Mouse (Mus musculus): Measurements from ENCODE around the gene Rab15. TPM values are rescaled to one million over a fixed set of nuclear protein-coding genes. Genes with fewer than 3 reads are reported as not detected.
A peak's percentile ranks its signal among the peaks of the same experiment; 100 is the strongest.

Rab15 gene
- polyA plus RNA-seq, 1 experiment, result 10.5 TPM

DNA sequence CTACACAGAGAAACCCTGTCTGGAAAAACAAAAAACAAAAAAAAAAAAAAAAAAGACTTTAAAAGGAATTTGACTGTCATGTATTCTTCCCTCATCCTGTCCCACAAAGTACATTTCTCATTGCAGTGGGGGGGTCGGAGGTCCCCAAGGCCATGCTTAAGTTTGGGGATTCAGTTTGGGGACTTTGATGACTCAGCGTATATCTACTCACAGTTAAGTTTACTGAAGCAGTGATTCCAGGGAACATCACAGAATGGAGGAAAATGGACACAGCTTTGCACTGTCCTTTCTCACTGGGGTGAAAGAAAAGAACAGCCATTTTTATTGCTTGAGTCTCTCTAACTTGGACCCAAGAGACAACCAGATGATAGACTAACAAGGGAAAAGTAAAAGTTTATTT is 29.7 kb upstream of the Rab15 start:
- TF ChIP-seq POLR2A (IDR thresholded peaks at IDR 0.05; ENCODE audit: low read depth, low read length), result no peak
- TF ChIP-seq CTCF (IDR thresholded peaks at IDR 0.05; ENCODE audit: borderline replicate concordance, insufficient read depth, low read length), result no peak
- no peaks in the 10 kb centered on the region for H3K4me1 ChIP-seq (ENCODE audit: control insufficient read depth, insufficient read depth, low read length)
- no peak overlapping the region for H3K4me3 ChIP-seq (ENCODE audit: insufficient read depth, low read length)
- no peak overlapping the region for H3K27ac ChIP-seq (ENCODE audit: insufficient read depth, low read length)

DNA sequence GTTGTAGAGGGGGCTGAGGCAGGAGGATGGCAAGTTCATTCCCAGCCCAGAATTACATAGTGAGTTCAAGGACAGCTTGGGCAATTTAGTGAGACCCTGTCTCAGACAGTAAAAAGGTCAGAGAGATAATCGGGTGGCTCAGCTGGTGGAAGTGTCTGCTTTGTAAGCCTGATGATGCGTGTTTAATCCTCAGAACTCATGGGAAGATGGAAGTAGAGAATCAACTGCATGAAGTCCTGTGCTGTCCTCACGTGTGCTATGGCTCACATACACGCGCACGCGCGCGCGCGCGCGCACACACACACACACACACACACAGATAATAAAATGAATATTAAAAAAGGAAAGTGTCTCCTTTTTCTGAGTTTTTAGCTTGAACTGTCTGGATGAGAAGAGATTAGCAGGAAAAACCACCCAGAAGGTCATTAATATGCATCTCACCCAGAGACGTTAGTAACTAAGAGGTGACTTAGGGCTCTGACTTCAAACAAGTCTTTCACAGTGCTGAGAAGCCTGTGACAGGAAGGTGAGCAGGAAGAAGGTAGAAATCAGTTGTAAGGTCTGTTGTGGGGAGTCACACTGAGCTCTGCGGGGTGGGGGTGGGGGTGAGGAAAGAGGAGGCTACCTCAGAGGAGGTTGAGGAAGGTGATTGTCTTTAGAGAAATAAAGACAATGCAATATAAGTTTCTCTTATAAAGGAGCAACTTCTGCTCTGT is 21.8 kb upstream of the Rab15 start:
- H3K4me1 ChIP-seq (ENCODE audit: control insufficient read depth, insufficient read depth, low read length), result no peaks in the 10 kb centered on the region
- no peak overlapping the region for H3K4me3 ChIP-seq (ENCODE audit: insufficient read depth, low read length)
- no peak for TF ChIP-seq POLR2A (IDR thresholded peaks at IDR 0.05; ENCODE audit: low read depth, low read length)
- no peak for TF ChIP-seq CTCF (IDR thresholded peaks at IDR 0.05; ENCODE audit: borderline replicate concordance, insufficient read depth, low read length)
- no peak overlapping the region for H3K27ac ChIP-seq (ENCODE audit: insufficient read depth, low read length)

DNA sequence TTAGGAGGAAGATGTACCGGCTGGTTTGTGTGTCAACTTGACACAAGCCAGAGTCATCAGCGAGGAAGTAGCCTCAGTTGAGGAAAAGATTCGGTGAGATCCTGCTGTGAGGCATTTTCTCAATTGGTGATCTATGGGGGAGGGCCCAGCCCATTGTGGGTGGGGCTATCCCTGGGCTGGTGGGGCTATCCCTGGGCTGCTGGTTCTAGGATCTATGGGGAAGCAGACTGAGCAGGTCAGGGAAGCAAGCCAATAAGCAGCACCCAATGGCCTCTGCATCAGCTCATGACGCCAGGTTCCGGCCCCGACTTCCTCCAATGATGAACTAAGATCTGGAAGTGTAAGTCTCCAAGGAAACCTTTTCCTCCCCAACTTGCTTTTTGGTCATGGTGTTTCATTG is 17.4 kb upstream of the Rab15 start:
- TF ChIP-seq CTCF (IDR thresholded peaks at IDR 0.05; ENCODE audit: borderline replicate concordance, insufficient read depth, low read length), result no peak
- TF ChIP-seq POLR2A (IDR thresholded peaks at IDR 0.05; ENCODE audit: low read depth, low read length), result no peak

DNA sequence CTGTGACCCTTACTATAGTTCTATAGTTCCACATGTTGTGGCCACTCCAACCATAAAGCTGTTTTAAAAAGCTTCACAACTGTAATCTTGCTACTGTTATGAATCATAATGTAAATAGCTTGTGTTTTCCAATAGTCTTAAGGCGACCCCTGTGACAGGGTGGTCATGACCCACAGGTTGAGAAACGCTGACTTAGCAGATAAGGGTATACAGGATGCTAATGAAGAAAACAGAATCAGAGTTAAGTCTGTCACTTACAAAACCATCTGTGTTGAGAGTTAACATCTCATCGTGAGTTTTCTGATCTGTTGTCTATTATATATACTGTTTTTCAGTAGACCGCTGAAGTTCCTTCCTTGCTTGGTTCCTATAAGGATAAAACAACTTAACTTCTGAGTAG is 16.6 kb upstream of the Rab15 start:
- H3K4me3 ChIP-seq (ENCODE audit: insufficient read depth, low read length), result no peak overlapping the region
- no peaks in the 10 kb centered on the region for H3K4me1 ChIP-seq (ENCODE audit: control insufficient read depth, insufficient read depth, low read length)
- TF ChIP-seq CTCF (IDR thresholded peaks at IDR 0.05; ENCODE audit: borderline replicate concordance, insufficient read depth, low read length) (no peak), POLR2A (IDR thresholded peaks at IDR 0.05; ENCODE audit: low read depth, low read length) (no peak)
- no peak overlapping the region for H3K27ac ChIP-seq (ENCODE audit: insufficient read depth, low read length)

More for the DNA sequence above, 17.4 kb upstream of the Rab15 start:
- no peak overlapping the region for H3K4me3 ChIP-seq (ENCODE audit: insufficient read depth, low read length)
- H3K27ac ChIP-seq (ENCODE audit: insufficient read depth, low read length), result no peak overlapping the region
- no peaks in the 10 kb centered on the region for H3K4me1 ChIP-seq (ENCODE audit: control insufficient read depth, insufficient read depth, low read length)

DNA sequence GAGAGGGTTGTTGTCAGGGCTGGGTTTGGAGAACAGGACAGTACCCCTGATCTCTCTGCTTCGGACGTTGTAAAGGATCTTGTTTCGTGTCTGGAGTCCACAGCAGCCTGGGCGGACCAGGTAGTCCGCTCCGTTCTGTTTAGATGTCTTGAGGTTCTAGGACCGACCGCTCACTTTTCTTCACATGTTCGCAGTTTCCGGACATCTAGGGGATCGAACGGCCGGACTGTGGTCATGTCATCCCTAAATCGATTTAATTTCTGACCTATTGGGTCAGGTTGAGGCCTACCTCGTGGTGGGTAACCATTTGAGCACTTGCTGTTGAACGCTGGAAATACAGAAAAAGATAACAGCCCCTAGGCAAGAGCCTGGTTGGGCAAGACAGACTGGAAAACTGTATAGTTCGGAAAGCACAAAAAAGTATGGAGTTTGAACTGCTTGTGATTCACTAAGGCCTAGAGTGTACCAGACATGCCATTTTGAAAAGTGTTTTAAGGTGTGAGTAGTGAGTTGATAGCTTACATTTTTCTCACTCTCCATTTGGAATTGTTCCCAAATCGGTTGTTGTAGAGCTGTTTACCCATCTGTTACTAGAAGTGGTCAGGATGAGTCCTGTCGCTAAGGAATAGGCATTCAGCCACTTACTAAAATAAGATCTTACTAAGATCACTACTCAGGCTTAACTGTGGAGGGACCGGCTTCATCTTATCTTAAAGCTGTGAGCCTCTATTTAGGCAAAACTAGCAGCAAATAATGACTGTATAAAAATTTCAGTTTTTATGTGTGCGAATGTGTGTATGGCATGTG is 15.3 kb upstream of the Rab15 start:
- Histone ChIP-seq H3K4me3 (ENCODE audit: insufficient read depth, low read length) (peak overlapping the region; percentile 77), H3K4me1 (ENCODE audit: control insufficient read depth, insufficient read depth, low read length) (no peaks in the 10 kb centered on the region), H3K27ac (ENCODE audit: insufficient read depth, low read length) (peak overlapping the region; percentile 3; the same call in 1 of the 2 replicates)
- no peak for TF ChIP-seq CTCF (IDR thresholded peaks at IDR 0.05; ENCODE audit: borderline replicate concordance, insufficient read depth, low read length)
- peak; percentile 67; the same call in 1 of the 2 replicates for TF ChIP-seq POLR2A (IDR thresholded peaks at IDR 0.05; ENCODE audit: low read depth, low read length)

DNA sequence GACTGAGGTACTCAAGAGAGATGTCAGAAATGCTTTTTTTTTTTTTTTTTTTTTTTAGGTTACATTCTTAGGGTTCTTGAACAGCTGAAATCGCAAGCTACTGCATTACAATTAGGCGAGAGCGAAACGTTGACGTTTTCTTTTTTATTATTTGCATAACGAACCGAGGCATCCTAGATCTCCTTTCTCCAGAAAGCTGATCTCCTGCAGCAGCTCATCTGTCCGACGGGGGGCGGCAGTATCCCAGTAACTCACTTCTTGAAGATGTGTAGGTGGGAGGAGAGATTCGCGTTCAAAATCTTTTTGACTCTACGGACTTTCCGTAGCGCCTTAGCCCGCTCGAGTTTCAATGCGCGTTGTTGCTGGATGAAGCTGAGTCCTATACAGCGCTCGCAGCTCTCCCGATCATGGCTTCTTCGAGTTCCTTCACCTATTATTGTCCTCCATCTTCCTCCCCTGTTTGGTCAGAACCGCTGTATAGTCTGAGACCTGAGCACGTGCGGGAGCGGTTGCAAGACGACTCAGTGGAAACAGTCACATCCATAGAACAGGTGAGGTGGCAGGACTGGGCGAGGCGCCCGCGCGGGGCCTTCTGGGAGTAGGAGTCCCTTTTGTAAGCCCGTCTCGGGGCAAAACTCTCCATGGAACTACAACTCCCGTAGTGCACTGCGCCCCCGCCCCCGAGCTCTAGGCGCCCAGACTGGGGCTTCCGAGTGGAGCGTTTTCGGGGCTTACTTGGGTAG is 14.6 kb upstream of the Rab15 start:
- Histone ChIP-seq H3K4me1 (ENCODE audit: control insufficient read depth, insufficient read depth, low read length) (no peaks in the 10 kb centered on the region), H3K27ac (ENCODE audit: insufficient read depth, low read length) (peak overlapping the region; percentile 56; the same call in 1 of the 2 replicates), H3K4me3 (ENCODE audit: insufficient read depth, low read length) (peak overlapping the region; percentile 77)
- TF ChIP-seq CTCF (IDR thresholded peaks at IDR 0.05; ENCODE audit: borderline replicate concordance, insufficient read depth, low read length), result peak; percentile 57; the same call in 1 of the 2 replicates
- TF ChIP-seq POLR2A (IDR thresholded peaks at IDR 0.05; ENCODE audit: low read depth, low read length), result peak; percentile 60

DNA sequence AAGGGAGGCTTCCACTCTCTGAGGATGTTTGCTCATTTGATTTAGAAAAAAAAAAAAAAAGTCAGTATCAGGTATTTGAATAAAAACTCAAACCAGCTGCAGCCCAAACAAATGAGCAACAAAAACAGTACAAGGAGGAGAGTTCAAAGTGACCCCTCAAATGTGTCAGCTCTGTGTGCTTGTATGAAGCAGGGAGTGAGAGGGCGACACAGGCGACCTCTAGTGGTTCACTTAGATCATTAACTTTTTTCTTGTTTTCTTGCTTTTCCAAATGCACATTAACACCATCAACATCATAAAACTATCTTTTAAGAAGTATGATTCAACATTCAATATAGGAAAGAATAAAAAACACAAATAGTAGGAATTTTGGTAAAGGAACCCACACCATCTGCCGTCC is 10.0 kb upstream of the Rab15 start:
- H3K27ac ChIP-seq (ENCODE audit: insufficient read depth, low read length), result no peak overlapping the region
- TF ChIP-seq POLR2A (IDR thresholded peaks at IDR 0.05; ENCODE audit: low read depth, low read length) (no peak), CTCF (IDR thresholded peaks at IDR 0.05; ENCODE audit: borderline replicate concordance, insufficient read depth, low read length) (peak; percentile 64; the same call in 1 of the 2 replicates)

DNA sequence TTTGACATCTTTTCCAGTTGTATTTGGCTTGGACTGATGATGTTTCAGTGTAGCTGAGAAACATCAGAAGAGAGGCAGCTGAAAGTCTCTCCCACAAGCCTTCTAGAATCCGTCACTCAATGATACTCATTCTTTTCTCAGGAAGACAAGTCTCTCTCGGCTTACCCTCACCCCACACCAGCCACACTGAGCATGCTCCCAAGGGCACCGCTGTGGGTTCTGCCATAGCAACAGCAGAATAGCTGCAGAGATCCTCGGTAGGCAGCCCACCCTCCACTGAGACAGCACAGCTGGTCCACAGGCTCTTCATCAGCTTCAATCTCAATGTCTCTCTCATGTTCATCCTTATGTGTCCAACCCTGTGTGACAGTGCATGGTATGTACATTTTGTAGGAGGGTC is 2.6 kb upstream of the Rab15 start:
- Histone ChIP-seq H3K27ac (ENCODE audit: insufficient read depth, low read length) (no peak overlapping the region), H3K4me1 (ENCODE audit: control insufficient read depth, insufficient read depth, low read length) (no peaks in the 10 kb centered on the region; the same call in 1 of the 2 replicates), H3K4me3 (ENCODE audit: insufficient read depth, low read length) (no peak overlapping the region)
- TF ChIP-seq POLR2A (IDR thresholded peaks at IDR 0.05; ENCODE audit: low read depth, low read length) (no peak), CTCF (IDR thresholded peaks at IDR 0.05; ENCODE audit: borderline replicate concordance, insufficient read depth, low read length) (no peak)

More for the DNA sequence above, 10.0 kb upstream of the Rab15 start:
- Histone ChIP-seq H3K4me3 (ENCODE audit: insufficient read depth, low read length) (no peak overlapping the region), H3K4me1 (ENCODE audit: control insufficient read depth, insufficient read depth, low read length) (no peaks in the 10 kb centered on the region)

DNA sequence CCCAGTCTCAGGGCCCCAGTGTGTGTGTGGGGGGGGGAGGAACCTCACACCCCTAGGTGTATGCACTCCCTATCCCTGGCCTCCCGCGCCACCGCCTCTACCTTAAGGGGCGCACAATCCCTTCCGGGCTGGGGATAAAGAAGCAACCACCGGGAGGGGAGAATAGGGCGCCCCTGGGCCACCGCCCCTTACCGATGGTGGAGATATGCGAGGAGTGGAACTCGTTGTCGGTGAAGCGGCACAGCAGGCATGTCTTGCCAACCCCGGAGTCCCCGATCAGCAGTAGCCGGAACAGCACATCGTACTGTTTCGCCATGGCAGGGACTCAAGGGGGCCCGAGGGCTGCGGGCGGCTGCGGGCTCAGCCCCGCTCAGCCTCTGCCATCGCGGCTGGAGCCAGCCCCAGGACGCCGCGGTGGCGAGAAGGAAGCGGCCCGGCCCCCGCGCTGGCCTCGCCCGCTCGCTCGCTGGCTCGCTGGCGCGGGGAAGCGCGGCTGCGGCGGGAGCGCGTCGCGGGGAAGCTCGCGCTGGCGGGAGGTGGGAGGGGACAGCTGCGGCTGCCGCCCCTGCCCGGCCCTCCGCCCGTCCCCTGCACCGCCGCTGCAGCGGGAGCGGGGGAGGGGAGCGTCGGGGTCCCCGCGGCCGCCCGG is 582 bp downstream of the Rab15 start:
- no peak for TF ChIP-seq POLR2A (IDR thresholded peaks at IDR 0.05; ENCODE audit: low read depth, low read length)
- no peak for TF ChIP-seq CTCF (IDR thresholded peaks at IDR 0.05; ENCODE audit: borderline replicate concordance, insufficient read depth, low read length)
- Histone ChIP-seq H3K4me1 (ENCODE audit: control insufficient read depth, insufficient read depth, low read length) (peaks cover 3% of the 10 kb centered on the region), H3K4me3 (ENCODE audit: insufficient read depth, low read length) (peak overlapping the region; percentile 40), H3K27ac (ENCODE audit: insufficient read depth, low read length) (no peak overlapping the region)

All from embryonic fibroblast, embryonic 13.5 days (primary cell).